Mouse (Mus musculus): ENCODE results near the gene Nkx1-1. TPM values are rescaled to one million over a fixed set of nuclear protein-coding genes. Genes with fewer than 3 reads are reported as not detected.

Nkx1-1 gene
- polyA plus RNA-seq, 1 experiment from 2014 or later = 0.17 TPM

DNA sequence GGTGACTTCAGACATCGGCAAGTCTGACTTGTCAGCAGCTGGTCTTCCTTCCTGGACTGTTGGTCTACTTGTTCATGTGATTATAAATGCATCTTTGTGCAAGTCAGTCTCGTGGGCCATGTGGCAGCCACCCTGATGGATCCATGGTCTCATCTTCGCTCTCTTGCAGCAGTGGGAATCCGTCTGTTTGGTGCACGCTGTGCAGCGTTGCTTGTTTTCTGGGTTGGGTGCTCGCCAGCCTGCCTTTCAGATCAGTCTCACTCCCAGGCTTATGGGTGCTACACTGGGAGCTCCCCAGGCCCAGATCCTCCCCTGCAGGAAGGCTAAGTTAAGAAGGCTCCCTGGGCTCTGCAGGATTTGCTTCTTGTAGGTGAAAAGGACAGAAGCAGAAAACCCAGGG is 36.9 kb downstream of the Nkx1-1 start:
- H3K9ac ChIP-seq (replicated peaks; ENCODE audit: low read length) = no peak overlapping the region
- no peak overlapping the region for H3K4me3 ChIP-seq (ENCODE audit: low read depth, low read length)
- no peak for DNase-seq (ENCODE audit: low spot score)
- H3K27ac ChIP-seq (replicated peaks; ENCODE audit: low read depth, low read length) = no peak overlapping the region
- no peak overlapping the region for H3K4me2 ChIP-seq (ENCODE audit: low read depth, low read length)
- 82% methylated on average over 7 of the region's 7 CpGs for WGBS
- no peaks in the 10 kb centered on the region for H3K4me1 ChIP-seq (ENCODE audit: control insufficient read depth, insufficient read depth, low read length)
- no peaks in the 10 kb centered on the region for H3K9me3 ChIP-seq (replicated peaks; ENCODE audit: control insufficient read depth, low read length)
- ATAC-seq (replicated peaks; ENCODE audit: insufficient number of reproducible peaks, low FRiP score, low TSS enrichment, low read depth) = no peak
- no peaks in the 10 kb centered on the region for H3K27me3 ChIP-seq (ENCODE audit: control insufficient read depth, insufficient read depth, low read length)
- no peaks in the 10 kb centered on the region for H3K36me3 ChIP-seq (replicated peaks; ENCODE audit: control insufficient read depth, insufficient read depth, low read depth, low read length)

DNA sequence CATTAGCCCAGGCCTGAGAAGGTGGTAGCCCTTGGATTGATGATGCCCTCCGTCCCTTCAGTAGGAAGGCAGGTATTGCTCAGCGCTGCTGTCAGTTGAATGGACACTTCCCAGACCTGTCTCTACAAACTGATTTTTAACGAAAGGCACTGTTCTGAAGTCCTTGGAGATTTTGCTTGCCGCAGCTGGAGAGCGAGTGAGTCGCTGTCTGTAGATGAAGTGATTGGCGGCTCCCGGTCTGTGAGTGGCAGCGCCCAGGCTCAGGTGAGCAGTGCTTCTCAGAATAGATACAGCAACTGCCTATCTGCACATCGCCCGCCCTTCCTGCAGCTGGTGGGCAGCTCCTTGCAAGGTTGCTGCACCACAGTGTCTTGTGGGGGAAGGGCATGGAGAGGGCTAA is 38.1 kb downstream of the Nkx1-1 start:
- DNase-seq (ENCODE audit: low spot score) (no peak), ATAC-seq (replicated peaks; ENCODE audit: insufficient number of reproducible peaks, low FRiP score, low TSS enrichment, low read depth) (no peak)
- Histone ChIP-seq H3K4me1 (ENCODE audit: control insufficient read depth, insufficient read depth, low read length) (no peaks in the 10 kb centered on the region), H3K27ac (replicated peaks; ENCODE audit: low read depth, low read length) (no peak overlapping the region), H3K9me3 (replicated peaks; ENCODE audit: control insufficient read depth, low read length) (no peaks in the 10 kb centered on the region), H3K9ac (replicated peaks; ENCODE audit: low read length) (no peak overlapping the region), H3K27me3 (ENCODE audit: control insufficient read depth, insufficient read depth, low read length) (no peaks in the 10 kb centered on the region), H3K4me2 (ENCODE audit: low read depth, low read length) (no peak overlapping the region), H3K36me3 (replicated peaks; ENCODE audit: control insufficient read depth, insufficient read depth, low read depth, low read length) (no peaks in the 10 kb centered on the region), H3K4me3 (ENCODE audit: low read depth, low read length) (no peak overlapping the region)
- 89% methylated on average over 11 of the region's 11 CpGs for WGBS

DNA sequence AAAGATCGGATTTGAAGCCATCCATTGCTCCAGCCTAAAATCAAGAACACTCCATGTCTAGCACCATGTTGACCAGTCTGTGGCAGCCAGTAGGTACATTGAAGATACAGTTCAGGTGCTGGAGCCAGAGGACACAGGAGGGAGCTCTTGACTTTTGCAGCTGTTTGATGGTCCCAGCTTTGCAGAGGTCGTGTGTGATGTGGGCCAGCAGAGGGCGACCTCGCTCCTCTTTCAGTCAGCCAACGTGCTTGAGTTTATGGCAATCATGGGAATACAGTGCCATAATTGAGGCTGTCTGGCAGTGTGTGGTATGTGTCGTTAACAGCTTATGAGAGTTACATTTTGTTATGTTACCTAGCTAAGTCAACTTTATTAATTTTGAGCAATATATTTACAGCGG is 40.0 kb downstream of the Nkx1-1 start:
- Histone ChIP-seq H3K9me3 (replicated peaks; ENCODE audit: control insufficient read depth, low read length) (no peaks in the 10 kb centered on the region), H3K36me3 (replicated peaks; ENCODE audit: control insufficient read depth, insufficient read depth, low read depth, low read length) (no peaks in the 10 kb centered on the region), H3K27me3 (ENCODE audit: control insufficient read depth, insufficient read depth, low read length) (no peaks in the 10 kb centered on the region), H3K4me3 (ENCODE audit: low read depth, low read length) (no peak overlapping the region), H3K4me2 (ENCODE audit: low read depth, low read length) (no peak overlapping the region), H3K27ac (replicated peaks; ENCODE audit: low read depth, low read length) (no peak overlapping the region), H3K9ac (replicated peaks; ENCODE audit: low read length) (no peak overlapping the region), H3K4me1 (ENCODE audit: control insufficient read depth, insufficient read depth, low read length) (no peaks in the 10 kb centered on the region)
- ATAC-seq (replicated peaks; ENCODE audit: insufficient number of reproducible peaks, low FRiP score, low TSS enrichment, low read depth) (peak; percentile 53; the same call in 1 of the 2 replicates), DNase-seq (ENCODE audit: low spot score) (peak; percentile 85)
- 18% methylated on average over 7 of the region's 7 CpGs for WGBS

DNA sequence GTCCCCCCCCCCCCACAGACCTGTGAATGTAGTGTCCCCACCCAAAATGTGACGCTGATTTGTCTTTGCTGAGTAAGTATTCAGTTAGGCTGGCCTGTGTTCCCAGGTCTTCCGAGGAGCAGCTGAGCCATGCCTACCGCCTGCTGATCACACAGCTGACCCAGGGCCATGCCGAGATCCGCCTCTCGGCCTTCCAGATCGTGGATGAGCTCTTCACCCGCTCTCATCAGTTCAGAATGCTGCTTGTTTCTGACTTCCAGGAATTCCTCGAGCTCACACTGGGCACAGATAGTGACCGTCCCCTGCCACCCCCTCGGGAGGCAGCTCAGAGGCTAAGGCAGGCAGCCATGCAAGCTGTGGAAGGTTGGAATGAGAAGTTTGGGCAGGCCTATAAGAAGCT is 46.2 kb downstream of the Nkx1-1 start:
- Histone ChIP-seq H3K4me3 (ENCODE audit: low read depth, low read length) (no peak overlapping the region), H3K27ac (replicated peaks; ENCODE audit: low read depth, low read length) (no peak overlapping the region), H3K36me3 (replicated peaks; ENCODE audit: control insufficient read depth, insufficient read depth, low read depth, low read length) (no peaks in the 10 kb centered on the region), H3K27me3 (ENCODE audit: control insufficient read depth, insufficient read depth, low read length) (no peaks in the 10 kb centered on the region), H3K4me1 (ENCODE audit: control insufficient read depth, insufficient read depth, low read length) (no peaks in the 10 kb centered on the region), H3K4me2 (ENCODE audit: low read depth, low read length) (no peak overlapping the region), H3K9ac (replicated peaks; ENCODE audit: low read length) (no peak overlapping the region), H3K9me3 (replicated peaks; ENCODE audit: control insufficient read depth, low read length) (no peaks in the 10 kb centered on the region)
- DNase-seq (ENCODE audit: low spot score) = no peak
- 84% methylated on average over 11 of the region's 11 CpGs for WGBS
- no peak for ATAC-seq (replicated peaks; ENCODE audit: insufficient number of reproducible peaks, low FRiP score, low TSS enrichment, low read depth)

Other genes with a start within 250 kb of the Nkx1-1 start
- 4.2 and 5.3 TPM in 2 replicates for gene Spon2, start 215.5 kb downstream of the Nkx1-1 start, polyA plus RNA-seq (2014; fragmentation: Nextera tagmentation; extraction: Ambion mirVana)
- gene Ctbp1, start 159.0 kb downstream of the Nkx1-1 start, polyA plus RNA-seq (2014; fragmentation: Nextera tagmentation; extraction: Ambion mirVana) = 396 and 435 TPM in 2 replicates
- 136 and 144 TPM in 2 replicates for gene Maea, start 98.5 kb downstream of the Nkx1-1 start, polyA plus RNA-seq (2014; fragmentation: Nextera tagmentation; extraction: Ambion mirVana)
- 6.4 and 7.3 TPM in 2 replicates for gene Uvssa, start 55.4 kb downstream of the Nkx1-1 start, polyA plus RNA-seq (2014; fragmentation: Nextera tagmentation; extraction: Ambion mirVana)
- 63.3 and 64.9 TPM in 2 replicates for gene Fam53a, start 195.7 kb upstream of the Nkx1-1 start, polyA plus RNA-seq (2014; fragmentation: Nextera tagmentation; extraction: Ambion mirVana)
- 0.74 and 0.97 TPM in 2 replicates for gene Gm9903, start 195.9 kb upstream of the Nkx1-1 start, polyA plus RNA-seq (2014; fragmentation: Nextera tagmentation; extraction: Ambion mirVana)
- 323 and 360 TPM in 2 replicates for gene Slbp, start 218.6 kb upstream of the Nkx1-1 start, polyA plus RNA-seq (2014; fragmentation: Nextera tagmentation; extraction: Ambion mirVana)
- gene Tacc3, start 224.2 kb upstream of the Nkx1-1 start, polyA plus RNA-seq (2014; fragmentation: Nextera tagmentation; extraction: Ambion mirVana) = 318 and 328 TPM in 2 replicates
- 38.6 and 39.9 TPM in 2 replicates for gene Tmem129, start 224.4 kb upstream of the Nkx1-1 start, polyA plus RNA-seq (2014; fragmentation: Nextera tagmentation; extraction: Ambion mirVana)

All from embryonic facial prominence, embryonic 11.5 days (tissue).